Mouse (Mus musculus) thymus, adult 2 months (tissue): ENCODE data around the gene Sf3b5.

Experiments
- CTCF ChIP-seq: fragments of 200-500 bp; IDR thresholded peaks from 2 replicates; pipeline ENCODE4 v1.5.1; 2012; ENCODE audit warnings: mild to moderate bottlenecking, control low read depth, low read length, moderate library complexity, borderline replicate concordance; ENCODE audit not compliant: control insufficient read depth, poor library complexity, insufficient read depth; ENCODE audit errors: extremely low read depth
- POLR2A ChIP-seq: fragments of 200-500 bp; IDR thresholded peaks from 2 replicates; pipeline ENCODE4 v1.6.1; 2012; ENCODE audit warnings: mild to moderate bottlenecking, low read length, control low read depth, moderate library complexity; ENCODE audit not compliant: control insufficient read depth, poor library complexity, insufficient read depth; ENCODE audit errors: extremely low read depth

DNA sequence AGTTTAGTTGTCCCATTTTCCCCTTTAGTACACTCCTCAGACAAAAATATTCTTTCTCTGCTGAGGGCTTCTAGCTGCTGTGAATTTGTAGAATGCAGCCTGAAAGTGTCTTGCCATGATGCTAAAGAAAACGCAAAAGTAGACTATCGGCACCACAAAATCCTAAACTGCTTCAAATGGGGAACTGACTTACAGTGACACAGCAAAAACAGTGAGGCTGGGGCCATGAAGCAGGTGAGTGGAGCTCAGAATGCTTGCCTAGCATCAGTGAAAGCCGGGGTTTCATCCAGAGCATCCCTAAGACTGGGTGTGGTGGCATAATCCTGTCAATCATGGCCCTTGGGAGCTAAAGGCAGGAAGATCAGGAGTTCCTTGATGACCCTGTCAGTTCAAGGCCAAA lies 29.7 kb upstream of the Sf3b5 start:
- TF ChIP-seq CTCF (no peak), POLR2A (no peak)
